Mouse (Mus musculus) thymus, adult 18-20 months (tissue): ENCODE results near the gene Sco2.

Source experiments
- DNase-seq, 2 experiments: peaks; one replicate each; pipeline ENCODE4 v3.0.0; 2022; ENCODE audit warnings: mixed read lengths in 2 of 2

The Sco2 gene

DNA sequence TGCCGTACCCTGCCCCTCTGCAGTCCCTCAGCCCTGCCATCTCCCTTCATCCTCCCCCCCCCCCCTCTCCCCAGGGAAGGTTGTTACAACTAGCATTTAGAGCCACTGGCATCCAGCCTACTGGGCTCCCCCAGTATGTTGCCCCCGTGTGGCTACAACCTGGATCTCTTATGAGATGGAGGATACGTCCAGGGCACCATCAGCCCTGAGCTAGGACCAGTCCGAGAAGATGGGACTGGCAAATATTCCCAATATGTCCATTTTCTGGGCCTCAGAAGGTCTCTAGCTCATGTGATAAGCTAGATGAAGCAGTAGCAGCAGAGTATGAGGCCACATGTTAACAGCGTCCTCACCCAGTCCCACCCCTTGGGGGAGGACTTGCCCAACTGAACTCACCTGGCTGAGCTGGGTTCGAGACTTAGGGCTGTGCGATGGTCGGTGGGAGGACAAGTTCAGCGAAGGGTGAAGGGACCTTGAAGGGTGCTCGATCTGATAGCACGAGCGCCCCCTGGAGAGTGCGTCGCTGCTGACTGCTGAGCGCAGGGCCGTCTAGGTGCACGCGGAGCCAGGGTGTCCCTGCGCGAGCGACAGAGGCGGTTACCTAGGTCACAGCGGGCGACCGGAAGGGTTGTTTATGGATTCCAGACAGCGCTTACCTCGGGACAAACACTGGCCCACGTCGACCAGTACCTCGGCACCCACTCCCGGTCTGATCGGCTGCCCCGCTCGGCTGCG, 452 bp downstream of the Sco2 start:
- DNase-seq: peak; percentile 70 to 78

- DNase-seq: no peak
Observed at GRCm38 (mm10) chr15:89372536-89372935, 1.1 kb downstream of the Sco2 start.

DNA sequence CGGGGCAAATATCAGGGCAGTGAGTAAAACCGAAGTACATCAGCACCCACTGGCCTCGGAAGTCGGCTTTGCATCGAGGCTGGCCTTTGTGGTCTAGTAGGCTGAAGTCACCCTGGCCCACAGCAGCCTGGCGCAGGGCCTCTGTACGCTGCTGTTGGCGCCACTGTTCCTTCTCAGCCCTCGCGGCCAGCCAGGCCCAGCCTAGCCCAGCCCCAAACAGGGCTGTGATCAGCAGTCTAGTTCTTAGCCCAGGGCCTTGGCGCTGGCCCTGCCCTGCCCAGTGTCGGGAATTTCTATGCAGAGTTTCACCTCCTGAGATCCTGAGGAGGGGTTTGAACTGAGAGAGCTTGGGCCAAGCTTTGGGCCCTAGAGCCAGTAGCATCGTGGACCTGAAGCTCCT, 1.6 kb downstream of the Sco2 start:
- no peak for DNase-seq

- DNase-seq: no peak
Observed at GRCm38 (mm10) chr15:89365141-89365551, 8.5 kb downstream of the Sco2 start.

GRCm38 (mm10) chr15:89363051-89363450, 10.6 kb downstream of the Sco2 start:
- no peak for DNase-seq

DNA sequence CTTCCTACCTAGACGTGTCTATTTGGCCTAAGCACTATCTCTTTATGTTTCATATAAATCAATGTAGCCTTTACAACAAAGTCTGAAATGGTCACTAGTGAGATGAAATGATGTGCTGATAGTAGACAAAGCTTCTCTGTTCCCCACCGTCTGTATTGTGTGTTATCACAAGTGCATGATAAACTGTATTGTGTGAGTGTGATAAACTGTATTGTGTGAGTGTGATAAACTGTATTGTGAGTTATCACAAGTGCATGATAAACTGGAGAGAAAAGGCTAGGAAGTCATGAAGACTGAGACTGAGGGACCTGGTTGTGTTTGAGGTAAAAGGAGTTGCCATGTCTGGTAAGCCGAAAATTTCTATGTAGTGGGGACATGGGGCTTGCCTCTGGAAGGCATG, 14.9 kb downstream of the Sco2 start:
- no peak for DNase-seq

DNA sequence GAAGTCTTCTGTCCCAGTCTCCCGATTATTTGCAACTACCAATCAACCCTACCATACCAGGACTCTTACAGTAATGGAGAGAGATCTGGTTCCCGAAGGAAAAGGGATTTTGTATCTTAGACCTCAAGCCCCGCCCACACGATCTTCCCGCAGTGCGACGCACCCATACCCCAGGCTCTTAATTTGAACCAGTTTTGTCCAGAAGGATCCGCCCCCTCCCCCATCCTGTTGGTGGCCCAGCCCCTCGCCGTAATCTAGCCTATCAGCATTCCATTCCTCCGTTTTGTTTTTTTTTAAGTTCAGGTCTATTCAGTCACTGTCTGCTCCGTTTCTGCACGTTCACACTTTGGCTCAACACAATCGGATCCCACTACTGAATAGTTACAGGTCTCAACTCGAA, 17.3 kb downstream of the Sco2 start:
- DNase-seq: peak; percentile 48 to 75

DNA sequence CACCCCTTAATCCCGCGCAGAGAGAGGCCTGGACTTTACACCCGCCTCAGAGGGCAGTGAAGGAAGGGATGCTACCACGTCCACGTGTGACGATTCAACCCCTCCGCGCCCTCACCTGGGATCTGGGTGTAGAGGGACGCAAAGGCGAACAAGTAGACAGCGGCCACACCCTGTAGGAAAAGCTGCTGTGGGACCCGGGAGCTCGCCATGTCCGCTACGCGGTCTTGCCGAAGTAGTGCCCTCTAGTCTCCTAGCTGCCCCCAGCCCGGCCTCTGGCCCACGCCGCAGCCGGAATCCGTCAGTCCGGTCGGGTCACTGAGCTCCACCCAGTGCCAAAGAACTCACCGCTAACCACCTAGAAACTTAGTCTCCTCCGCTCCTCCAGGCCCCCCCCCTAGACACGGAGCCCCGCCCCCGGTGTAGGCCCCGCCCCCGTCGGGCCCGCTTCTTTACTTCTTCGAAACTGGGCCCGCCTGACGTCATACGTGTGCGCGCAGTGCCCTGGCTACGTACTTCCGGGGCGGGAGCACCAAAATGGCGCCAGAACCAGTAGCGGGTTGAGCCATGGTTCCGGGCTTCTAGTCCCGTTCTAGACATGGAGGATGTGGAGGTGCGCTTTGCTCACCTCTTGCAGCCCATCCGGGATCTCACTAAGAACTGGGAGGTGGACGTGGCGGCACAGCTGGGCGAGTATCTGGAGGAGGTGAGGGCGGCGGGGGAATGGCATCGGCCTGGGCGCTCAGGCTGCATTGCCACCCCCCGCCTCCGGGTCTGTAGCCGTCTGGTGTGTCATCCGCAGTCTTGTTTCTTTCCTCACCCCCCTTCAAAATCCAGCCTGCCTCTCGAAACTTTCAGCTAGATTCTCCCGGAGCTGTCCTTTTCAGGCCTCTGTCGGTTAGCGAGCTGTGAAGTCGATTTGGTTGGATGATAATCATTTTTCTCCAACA, 18.1 kb downstream of the Sco2 start, which contains the start of the genes Lmf2 and Ncaph2:
Lmf2 (minus strand) TSS at position 419 of the 947 bp plus-strand sequence.
Ncaph2 (plus strand) TSS at position 479 of the 947 bp plus-strand sequence.
- DNase-seq: peak; percentile 89 to 90

GRCm38 (mm10) chr15:89354455-89354854, 19.2 kb downstream of the Sco2 start:
- DNase-seq: no peak

- no peak for DNase-seq
Observed at GRCm38 (mm10) chr15:89353837-89354236, 19.8 kb downstream of the Sco2 start.

- DNase-seq: no peak
Observed at GRCm38 (mm10) chr15:89352795-89353194, 20.9 kb downstream of the Sco2 start.

- DNase-seq: no peak
Observed at GRCm38 (mm10) chr15:89352054-89352453, 21.6 kb downstream of the Sco2 start.

GRCm38 (mm10) chr15:89351302-89351701, 22.3 kb downstream of the Sco2 start:
- no peak for DNase-seq

DNA sequence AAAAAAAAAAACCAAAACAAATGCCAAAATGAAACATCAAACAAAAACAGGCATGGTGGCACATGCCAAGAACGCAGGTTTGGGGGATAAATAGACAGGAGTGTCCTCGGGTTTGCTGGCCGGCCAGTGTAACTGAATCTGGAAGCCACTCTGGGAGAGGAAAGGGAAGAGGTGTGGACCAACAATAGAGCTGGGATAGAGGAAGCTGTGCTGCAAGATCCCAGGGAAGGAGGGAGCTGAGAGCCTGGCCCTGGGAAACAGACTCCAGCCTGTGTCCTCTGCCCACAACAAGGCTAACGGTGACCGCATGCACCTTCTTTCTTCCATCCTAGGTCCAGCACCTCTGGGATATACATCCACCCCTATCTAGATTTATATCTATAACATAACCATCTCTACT, 23.2 kb downstream of the Sco2 start:
- no peak for DNase-seq

DNA sequence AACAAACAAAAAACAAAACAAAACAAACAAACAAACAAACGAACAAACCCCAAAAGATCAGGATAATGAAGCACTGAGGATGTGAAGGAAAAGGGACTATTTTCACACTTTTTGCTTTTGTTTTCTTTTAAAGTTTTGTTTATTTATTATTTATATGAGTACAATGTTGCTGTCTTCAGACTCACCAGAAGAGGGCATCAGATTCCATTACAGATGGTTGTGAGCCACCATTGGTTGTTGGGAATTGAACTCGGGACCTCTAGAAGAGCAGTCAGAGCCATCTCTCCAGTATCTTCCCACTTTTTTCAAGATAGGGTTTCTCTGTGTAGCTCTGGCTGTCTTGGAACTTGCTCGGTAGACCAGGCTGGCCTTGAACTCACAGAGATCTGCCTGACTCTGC, 30.3 kb downstream of the Sco2 start:
- no peak for DNase-seq

- no peak for DNase-seq
Observed at GRCm38 (mm10) chr15:89341678-89342077, 32.0 kb downstream of the Sco2 start.

- DNase-seq: no peak
Observed at GRCm38 (mm10) chr15:89340136-89340535, 33.5 kb downstream of the Sco2 start.

GRCm38 (mm10) chr15:89339696-89340095, 34.0 kb downstream of the Sco2 start:
- DNase-seq: no peak

GRCm38 (mm10) chr15:89336422-89336821, 37.2 kb downstream of the Sco2 start:
- no peak for DNase-seq

- DNase-seq: no peak
Observed at GRCm38 (mm10) chr15:89334774-89335537, 38.7 kb downstream of the Sco2 start.

DNA sequence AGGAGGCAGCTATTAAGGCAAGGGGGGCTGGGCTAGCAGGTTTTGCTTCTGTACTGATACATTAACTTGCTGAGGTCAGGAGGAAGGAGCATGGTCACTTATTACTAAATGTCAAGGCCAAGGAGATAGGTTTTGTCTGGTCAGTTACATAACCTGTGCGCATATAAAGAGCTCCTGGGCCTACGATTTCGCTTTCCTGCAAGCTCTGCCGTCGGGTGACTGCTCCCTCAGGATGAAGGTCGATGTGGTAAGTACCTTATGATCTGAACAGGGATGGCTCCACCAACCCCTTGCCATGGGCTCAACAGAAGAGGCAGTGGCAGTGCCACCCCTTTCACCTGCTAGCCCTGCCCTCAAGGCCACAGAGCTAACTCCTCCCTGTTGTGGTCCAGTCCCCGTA, 39.4 kb downstream of the Sco2 start, which contains the start of gene Miox:
Miox (plus strand) TSS at position 128 of the 400 bp plus-strand sequence.
- no peak for DNase-seq

DNA sequence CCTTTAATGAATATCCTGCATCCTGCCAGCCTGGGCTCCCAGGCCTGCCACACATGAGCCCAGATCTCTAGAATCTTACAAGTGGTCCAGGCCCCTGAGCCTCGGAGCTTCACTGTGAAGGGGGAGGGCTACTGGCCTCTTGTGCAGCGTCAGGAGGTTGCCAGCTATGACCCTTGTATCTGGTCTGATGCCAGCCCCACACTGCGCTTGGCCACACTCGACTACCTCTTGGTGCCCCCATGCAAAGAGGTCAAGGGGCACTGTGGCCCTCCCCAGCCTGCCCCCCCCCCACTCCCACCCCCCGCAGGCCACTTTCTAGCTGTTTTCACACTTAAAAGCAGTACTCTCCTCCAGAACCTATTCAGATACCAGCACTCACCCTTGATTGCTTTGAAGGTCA, 47.2 kb downstream of the Sco2 start:
- no peak for DNase-seq

- no peak for DNase-seq
Observed at GRCm38 (mm10) chr15:89323656-89324055, 50.0 kb downstream of the Sco2 start.
